Mouse (Mus musculus) urinary bladder, adult 2 months (tissue): ENCODE results near the gene Gm49383. TPM values are rescaled to one million over a fixed set of nuclear protein-coding genes. Genes with fewer than 3 reads are reported as not detected.
"Not testable (repeated sequence)": the region's sequence is repeated elsewhere in the genome, so short reads cannot be mapped to it uniquely, and the experiment has no call there.

Experiments
- DNase-seq: peaks from one replicate; pipeline ENCODE4 v3.0.0; 2022; ENCODE audit warnings: low spot score
- polyA plus RNA-seq: library from polyadenylated mRNA; depleted of rRNA; stranded (reverse); fragments of >200 nt; gene quantifications from 2 replicates; pipeline ENCODE4 v1.2.3, GENCODE M21; 2012; rRNA removed

Gm49383 gene
- polyA plus RNA-seq, 1 experiment = 2.1 TPM

GRCm38 (mm10) chr12:69164904-69165303 is 32.0 kb downstream of the Gm49383 start:
- no peak for DNase-seq

- not testable (repeated sequence) for DNase-seq
Observed at GRCm38 (mm10) chr12:69163586-69163985, 33.3 kb downstream of the Gm49383 start.

GRCm38 (mm10) chr12:69160677-69161076 is 36.2 kb downstream of the Gm49383 start:
- DNase-seq = not testable (repeated sequence)

GRCm38 (mm10) chr12:69159578-69159940 is 37.3 kb downstream of the Gm49383 start:
- no peak for DNase-seq

- peak; percentile 92 for DNase-seq
Observed at GRCm38 (mm10) chr12:69158765-69159577, 37.9 kb downstream of the Gm49383 start, which contains the start of gene Rps29. Rps29 (minus strand) TSS chr12:69159186.

GRCm38 (mm10) chr12:69158366-69158764 is 38.5 kb downstream of the Gm49383 start:
- DNase-seq = no peak

- no peak for DNase-seq
Observed at GRCm38 (mm10) chr12:69157107-69157506, 39.8 kb downstream of the Gm49383 start.

GRCm38 (mm10) chr12:69156436-69156835 is 40.5 kb downstream of the Gm49383 start:
- DNase-seq = no peak

GRCm38 (mm10) chr12:69155923-69156322 is 41.0 kb downstream of the Gm49383 start:
- no peak for DNase-seq

- no peak for DNase-seq
Observed at GRCm38 (mm10) chr12:69150049-69150448, 46.9 kb downstream of the Gm49383 start.

GRCm38 (mm10) chr12:69147166-69147735 is 49.7 kb downstream of the Gm49383 start:
- DNase-seq = no peak

- DNase-seq = no peak
Observed at GRCm38 (mm10) chr12:69143460-69143859, 53.4 kb downstream of the Gm49383 start.

GRCm38 (mm10) chr12:69139841-69140240 is 57.1 kb downstream of the Gm49383 start:
- no peak for DNase-seq

GRCm38 (mm10) chr12:69139201-69139600 is 57.7 kb downstream of the Gm49383 start:
- no peak for DNase-seq

Other genes starting within 250 kb of the Gm49383 start
- gene Rps29, start 37.9 kb downstream of the Gm49383 start, polyA plus RNA-seq = 1,965 and 3,164 TPM in 2 replicates
- 0.10 and 0.39 TPM in 2 replicates for gene Lrr1, start 28.3 kb downstream of the Gm49383 start, polyA plus RNA-seq
- gene Rpl36al, start 13.0 kb downstream of the Gm49383 start, polyA plus RNA-seq = 607 and 659 TPM in 2 replicates
- 27.3 and 27.4 TPM in 2 replicates for gene Mgat2, start 12.9 kb downstream of the Gm49383 start, polyA plus RNA-seq
- gene Dnaaf2, start 1.3 kb upstream of the Gm49383 start, polyA plus RNA-seq = 2.8 TPM in 2 replicates
- 3.6 and 4.1 TPM in 2 replicates for gene Gm49384, start 7.2 kb upstream of the Gm49383 start, polyA plus RNA-seq
- gene Pole2, start 31.1 kb upstream of the Gm49383 start, polyA plus RNA-seq = 3.2 and 6.5 TPM in 2 replicates
- gene Klhdc1, start 44.1 kb upstream of the Gm49383 start, polyA plus RNA-seq = 8.4 and 14.8 TPM in 2 replicates
- 52.8 and 61.7 TPM in 2 replicates for gene Klhdc2, start 99.6 kb upstream of the Gm49383 start, polyA plus RNA-seq
- gene Nemf, start 160.1 kb upstream of the Gm49383 start, polyA plus RNA-seq = 28.8 and 32.1 TPM in 2 replicates
- gene Arf6, start 175.0 kb upstream of the Gm49383 start, polyA plus RNA-seq = 73.3 and 73.5 TPM in 2 replicates
- 0.69 TPM in 2 replicates for gene Gm9887, start 175.4 kb upstream of the Gm49383 start, polyA plus RNA-seq